Mouse (Mus musculus): ENCODE data around the gene Zfp36l1.
A peak's percentile ranks its signal among the peaks of the same experiment; 100 is the strongest.

The Zfp36l1 gene

GRCm38 (mm10) chr12:80112852-80113551 is at the start of gene Zfp36l1:
TSS of gene Zfp36l1 (minus strand) at chr12:80113013.
- DNase-seq (ENCODE audit: low spot score) = peak; percentile 99

DNA sequence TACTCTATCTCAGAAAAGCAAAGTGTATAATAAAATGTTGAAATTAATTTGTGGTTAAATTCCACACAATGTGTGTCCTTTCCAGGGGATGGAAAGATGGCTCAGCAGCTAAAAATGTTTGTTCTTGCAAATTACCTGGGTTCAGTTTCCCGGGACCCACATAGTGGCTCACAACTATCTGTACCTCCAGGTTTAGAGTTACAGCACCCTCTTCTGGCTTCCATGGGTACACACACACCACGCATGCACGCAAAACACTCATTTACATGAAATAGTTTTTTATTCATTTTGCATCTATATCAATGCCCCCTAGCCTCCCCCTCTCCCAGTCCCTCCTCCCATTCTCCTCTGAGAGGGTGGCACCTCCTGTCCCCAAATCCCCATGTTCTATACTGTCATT is 49.6 kb upstream of the Zfp36l1 start:
- DNase-seq (ENCODE audit: low spot score) = no peak

- DNase-seq (ENCODE audit: low spot score) = no peak
These were observed 44.9 kb upstream of the Zfp36l1 start for GRCm38 (mm10) chr12:80157675-80158074.

- DNase-seq (ENCODE audit: low spot score) = no peak
These were observed 41.0 kb upstream of the Zfp36l1 start for GRCm38 (mm10) chr12:80153687-80154326.

DNA sequence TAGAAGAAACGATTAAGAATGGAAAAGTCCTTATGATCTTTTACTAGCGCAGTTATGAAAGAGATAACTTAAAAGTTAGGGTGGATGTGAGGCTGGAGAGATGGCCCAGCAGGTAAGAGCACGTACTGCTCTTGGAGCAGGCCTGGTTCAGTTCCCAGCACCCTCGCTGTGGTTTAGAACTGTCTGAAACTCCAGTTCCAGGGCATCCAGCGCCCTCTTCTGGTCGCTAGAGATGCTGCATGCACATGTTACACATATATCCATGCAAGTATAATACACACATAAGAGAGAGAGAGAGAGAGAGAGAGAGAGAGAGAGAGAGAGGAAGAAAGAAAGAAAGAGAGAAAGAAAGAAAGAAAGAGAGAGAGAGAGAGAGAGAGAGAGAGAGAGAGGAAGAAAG is 40.3 kb upstream of the Zfp36l1 start:
- DNase-seq (ENCODE audit: low spot score) = no peak

- DNase-seq (ENCODE audit: low spot score) = no peak
These were observed 39.0 kb upstream of the Zfp36l1 start for GRCm38 (mm10) chr12:80151821-80152220.

GRCm38 (mm10) chr12:80150624-80151023 is 37.8 kb upstream of the Zfp36l1 start:
- DNase-seq (ENCODE audit: low spot score) = no peak

DNA sequence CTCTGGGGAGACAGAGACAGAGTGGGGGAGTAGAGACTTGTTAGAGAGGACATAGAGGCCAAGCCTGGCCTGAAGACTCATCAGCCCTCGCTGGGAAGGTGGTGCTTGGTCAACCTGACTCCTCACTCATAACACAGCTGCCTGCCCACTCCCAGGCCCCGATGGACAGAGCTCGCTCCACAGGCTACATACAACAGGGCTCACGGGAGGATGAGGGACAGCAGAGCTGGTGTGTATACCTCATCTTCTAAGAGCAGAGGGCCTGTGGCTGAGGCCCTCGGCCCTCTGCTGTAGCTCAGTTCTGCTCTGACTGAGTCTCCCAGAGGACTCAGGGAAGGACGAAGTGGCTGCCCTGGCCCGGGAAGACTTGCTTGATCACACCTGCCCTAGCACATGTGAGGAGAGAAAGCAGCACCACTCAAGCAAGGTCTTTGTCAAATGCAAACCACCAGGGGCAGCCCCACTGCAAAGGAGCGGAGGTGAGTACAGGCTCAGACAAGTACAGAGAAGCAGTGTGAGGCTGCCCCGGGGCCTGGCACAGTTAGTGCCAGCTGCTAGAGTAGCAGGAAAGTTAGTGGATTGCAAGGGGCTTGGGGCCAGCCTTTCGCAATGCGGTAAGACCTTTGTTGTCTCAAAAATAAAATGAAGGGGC is 34.9 kb upstream of the Zfp36l1 start:
- no peak for DNase-seq (ENCODE audit: low spot score)

DNA sequence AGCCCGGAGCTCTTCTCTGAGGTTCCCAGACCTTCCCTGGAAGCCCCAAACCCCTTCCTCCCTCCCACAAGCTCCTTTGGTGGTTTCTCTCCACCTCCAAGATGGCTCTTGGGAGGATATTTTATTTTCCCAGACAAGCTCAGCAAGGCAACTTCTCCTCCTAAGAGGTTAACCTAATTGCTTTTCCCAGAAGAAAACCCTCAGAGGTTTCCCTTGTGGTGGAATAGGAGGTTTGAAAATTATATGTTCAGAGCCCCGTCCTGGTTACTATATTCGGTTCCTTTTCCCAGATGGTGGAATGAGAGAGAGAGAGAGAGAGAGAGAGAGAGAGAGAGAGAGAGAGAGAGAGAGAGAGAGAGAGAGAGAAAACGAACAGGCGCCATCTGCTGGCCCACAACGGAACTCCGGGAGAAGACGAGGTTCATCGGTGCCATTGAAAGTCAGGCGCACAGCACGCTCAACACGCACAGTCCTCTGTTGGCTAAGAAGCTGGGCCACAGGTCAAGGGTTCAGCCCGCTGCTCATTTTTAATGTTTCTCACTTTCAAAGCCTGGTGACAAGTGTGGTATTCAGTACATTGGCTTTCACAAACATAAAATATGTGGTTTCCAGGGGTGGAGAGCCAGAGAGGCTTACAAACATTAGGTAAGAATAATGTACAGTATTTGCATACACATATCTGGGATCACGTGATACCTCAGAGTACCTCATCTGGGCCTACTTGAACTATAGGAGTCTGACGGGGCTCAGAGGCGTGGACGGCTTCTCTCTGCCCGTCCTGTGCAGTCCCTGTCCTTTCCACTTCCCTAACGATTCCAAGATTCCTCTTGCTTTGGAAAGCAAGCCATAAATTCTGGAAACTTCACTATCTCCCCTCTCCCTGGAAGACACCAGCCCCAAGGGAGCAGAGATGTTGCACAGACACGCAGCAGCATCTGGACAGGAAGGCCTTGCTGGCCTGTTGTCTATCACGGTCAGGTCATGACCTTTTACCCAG is 33.7 kb upstream of the Zfp36l1 start:
- no peak for DNase-seq (ENCODE audit: low spot score)

- no peak for DNase-seq (ENCODE audit: low spot score)
These were observed 32.6 kb upstream of the Zfp36l1 start for GRCm38 (mm10) chr12:80145365-80145764.

- no peak for DNase-seq (ENCODE audit: low spot score)
These were observed 32.0 kb upstream of the Zfp36l1 start for GRCm38 (mm10) chr12:80144846-80145245.

GRCm38 (mm10) chr12:80141470-80141869 is 28.7 kb upstream of the Zfp36l1 start:
- no peak for DNase-seq (ENCODE audit: low spot score)

- no peak for DNase-seq (ENCODE audit: low spot score)
These were observed 28.2 kb upstream of the Zfp36l1 start for GRCm38 (mm10) chr12:80141011-80141410.

- DNase-seq (ENCODE audit: low spot score) = no peak
These were observed 24.9 kb upstream of the Zfp36l1 start for GRCm38 (mm10) chr12:80137744-80138143.

GRCm38 (mm10) chr12:80137246-80137645 is 24.4 kb upstream of the Zfp36l1 start:
- no peak for DNase-seq (ENCODE audit: low spot score)

DNA sequence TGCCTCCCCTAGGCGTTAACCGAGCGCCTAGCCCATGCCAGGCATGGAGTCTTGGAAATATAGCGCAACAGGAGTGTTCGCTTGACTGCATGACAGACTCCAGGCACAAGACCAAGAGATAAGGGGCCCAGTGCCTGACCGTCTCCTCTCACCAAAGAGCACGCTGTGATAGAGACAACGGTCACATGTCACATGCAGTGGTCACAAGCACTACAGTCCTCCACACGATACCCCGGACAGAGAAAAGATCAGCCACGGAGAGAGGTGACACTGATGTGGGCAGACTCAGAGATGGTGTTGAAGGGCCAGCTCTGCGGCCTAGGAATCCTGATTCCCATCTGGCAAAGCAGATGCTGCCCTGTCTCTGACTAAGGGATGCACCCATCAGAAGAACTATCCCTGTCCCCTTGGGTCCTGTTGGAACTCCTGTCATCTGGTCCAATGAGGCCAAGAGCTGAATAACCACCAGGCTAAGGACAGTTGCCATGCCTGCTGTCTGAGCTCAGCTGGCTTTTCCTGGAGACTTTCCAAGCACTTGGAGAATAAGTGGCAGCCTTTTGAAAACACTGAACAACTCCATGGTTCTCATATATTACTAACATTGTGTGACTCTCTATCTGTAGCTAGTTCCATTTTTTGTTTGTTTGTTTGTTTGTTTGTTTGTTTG is 23.6 kb upstream of the Zfp36l1 start:
- DNase-seq (ENCODE audit: low spot score) = no peak

DNA sequence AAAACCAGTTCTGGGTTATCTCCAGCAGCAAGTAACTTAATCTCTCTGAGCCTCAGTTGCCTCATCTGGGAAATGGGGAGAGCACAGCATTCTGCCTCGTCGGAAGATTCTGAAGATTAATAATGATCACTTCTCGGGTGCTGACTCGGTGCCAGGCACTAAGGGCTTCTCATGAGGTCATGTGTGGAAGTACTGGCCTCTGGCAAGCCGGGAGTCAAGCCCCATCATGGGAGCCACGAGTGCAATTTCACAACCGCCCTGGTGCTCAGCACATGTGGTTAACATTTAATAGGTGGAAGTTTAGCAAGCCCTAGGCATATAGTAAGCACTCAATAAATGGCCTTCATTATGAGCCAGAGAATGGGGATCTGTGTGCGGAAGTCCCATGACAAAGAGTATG is 22.4 kb upstream of the Zfp36l1 start:
- no peak for DNase-seq (ENCODE audit: low spot score)

DNA sequence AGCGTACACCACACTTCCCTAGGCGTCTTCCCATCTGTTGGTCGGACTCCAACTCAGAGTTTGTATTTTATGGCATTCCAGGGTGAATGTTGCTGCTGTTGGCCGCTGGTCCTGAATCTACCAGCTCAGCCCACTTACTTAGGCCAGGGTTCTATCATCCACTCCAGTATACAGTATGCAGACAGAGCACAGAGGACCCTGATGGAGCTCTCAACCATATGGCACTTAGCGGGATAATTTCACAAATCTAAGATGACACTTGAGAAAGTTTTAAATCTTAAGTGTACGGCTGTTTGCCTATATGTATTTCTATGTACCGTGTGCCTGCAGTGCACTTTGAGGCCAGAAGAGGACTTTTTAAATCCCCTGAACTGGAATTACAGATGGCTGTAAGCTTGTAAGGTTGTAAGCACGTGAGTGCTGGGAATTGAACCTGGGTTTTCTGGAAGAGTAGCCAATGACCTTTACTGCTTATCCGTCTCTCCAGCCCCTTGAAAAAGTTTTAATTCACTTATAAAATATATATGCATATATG is 20.3 kb upstream of the Zfp36l1 start:
- no peak for DNase-seq (ENCODE audit: low spot score)

DNA sequence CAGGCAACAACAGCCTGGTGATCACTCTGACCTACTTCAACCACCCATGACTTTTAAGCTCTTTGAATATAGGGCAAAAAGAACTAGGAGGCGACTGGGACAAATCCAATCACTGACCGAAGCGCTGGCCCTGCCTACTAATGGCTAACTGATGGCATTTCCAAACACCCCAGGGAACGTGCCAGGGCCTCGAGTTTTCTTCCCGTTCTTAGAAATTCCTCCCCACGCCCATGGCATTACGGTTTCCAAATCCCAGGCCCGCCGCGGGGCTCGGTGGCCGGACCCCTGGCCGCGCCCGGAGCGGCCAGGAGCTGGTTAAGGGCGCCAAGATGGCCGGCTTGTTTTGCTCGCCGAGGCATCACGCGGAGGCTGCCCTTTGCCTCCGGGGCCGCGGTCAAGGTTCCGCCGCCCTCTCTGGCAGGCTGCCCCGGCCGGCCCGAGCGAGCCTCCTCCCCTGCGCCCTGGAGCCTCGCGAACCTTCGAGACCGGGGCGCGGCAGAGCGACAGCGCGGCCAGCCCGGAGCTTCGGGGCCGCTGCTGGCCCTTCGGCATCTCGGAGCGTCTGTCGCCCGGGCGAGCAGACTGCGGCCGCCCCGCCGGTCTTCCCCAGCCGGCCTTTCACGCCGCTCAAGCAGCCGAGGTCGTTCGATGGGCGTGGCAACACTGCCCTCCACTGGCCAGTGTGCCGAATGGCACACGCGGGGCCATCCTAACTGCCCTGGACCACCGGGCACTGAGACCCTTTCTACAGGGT is 19.6 kb upstream of the Zfp36l1 start:
- DNase-seq (ENCODE audit: low spot score) = peak; percentile 86

Measured in ovary, postnatal 10 days (tissue).